Mouse (Mus musculus) gonadal fat pad, adult 2 months (tissue): ENCODE data around the gene Cdc42bpb. TPM values are rescaled to one million over a fixed set of nuclear protein-coding genes. Genes with fewer than 3 reads are reported as not detected.

Source experiments
- DNase-seq: peaks from one replicate; pipeline ENCODE4 v3.0.0-alpha.2; 2012; ENCODE audit warnings: low read depth
- polyA plus RNA-seq: library from polyadenylated mRNA; depleted of rRNA; stranded (reverse); fragments of >200 nt; gene quantifications from 2 replicates; pipeline ENCODE4 v1.2.3, GENCODE M21; 2012

Cdc42bpb gene
- polyA plus RNA-seq, 1 experiment: 170 TPM

DNA sequence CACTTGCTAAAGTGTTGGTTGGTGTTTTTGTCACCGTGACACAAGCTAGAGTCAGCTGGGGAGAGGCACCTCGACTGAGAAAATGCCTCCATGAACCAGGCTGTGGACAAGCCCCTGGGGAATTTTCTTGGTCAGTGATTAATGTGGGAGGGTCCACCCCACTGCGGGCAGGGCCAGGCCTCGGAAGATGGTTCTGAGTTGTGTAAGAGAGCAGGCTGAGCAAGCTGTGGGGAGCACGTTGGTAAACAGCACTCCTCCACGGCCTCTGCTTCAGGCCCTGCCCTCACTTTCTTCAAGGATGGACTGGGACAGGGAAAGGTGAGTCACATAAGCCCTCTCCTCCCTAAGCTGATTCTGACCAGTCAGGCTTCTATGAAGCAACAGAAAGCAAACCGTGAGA is 36.8 kb downstream of the Cdc42bpb start:
- DNase-seq: no peak

DNA sequence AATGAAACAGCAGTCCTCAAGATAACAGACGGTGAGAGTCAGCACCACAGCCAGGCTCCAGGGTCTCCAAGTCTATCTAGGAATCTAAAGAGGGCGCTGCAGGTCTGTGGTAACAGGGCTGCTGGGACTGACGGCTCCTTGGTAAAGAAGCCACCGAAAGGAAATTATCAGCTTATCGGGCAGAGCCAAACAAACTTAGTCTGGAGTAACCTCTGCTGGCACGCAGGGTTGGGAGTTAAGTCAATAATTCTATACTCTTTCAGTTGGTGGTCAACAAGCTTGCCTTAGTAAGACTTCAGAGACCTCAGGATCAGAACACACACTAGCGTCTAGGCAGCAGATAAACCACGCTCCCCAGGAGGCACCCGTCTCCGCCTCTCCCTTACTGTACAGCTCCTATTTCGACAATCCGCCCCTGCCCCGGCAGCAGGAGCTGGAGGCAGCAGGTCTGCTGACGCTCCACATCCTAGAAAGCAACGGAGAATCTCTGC is 39.6 kb downstream of the Cdc42bpb start:
- DNase-seq: no peak

DNA sequence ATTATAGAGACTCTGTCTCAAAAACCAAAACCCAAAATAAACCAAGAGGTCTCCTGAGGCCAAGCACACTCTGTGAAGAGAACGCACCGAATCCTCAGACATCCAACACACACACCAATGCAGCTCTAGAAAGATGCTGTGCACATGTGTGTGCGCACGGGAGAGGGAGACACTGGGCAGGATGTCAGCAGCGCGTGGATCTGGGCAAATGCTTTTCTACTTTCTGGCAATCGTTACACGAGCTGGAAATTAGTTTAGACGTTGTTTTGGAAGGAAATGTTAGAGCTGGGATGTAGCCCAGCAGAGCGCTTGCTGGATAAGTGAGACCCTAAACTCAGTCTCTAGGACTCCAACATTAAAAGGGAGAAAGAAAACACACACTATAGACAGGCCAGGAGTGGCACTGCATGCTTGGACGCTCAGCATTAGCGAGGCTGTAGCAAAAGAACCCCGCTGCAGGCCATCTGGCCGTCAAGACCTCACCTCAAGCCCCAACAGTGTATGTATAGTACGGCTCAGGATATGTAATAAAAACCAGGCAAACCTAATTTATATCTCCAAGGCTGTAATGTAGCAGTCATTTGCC is 44.4 kb downstream of the Cdc42bpb start:
- DNase-seq: no peak

DNA sequence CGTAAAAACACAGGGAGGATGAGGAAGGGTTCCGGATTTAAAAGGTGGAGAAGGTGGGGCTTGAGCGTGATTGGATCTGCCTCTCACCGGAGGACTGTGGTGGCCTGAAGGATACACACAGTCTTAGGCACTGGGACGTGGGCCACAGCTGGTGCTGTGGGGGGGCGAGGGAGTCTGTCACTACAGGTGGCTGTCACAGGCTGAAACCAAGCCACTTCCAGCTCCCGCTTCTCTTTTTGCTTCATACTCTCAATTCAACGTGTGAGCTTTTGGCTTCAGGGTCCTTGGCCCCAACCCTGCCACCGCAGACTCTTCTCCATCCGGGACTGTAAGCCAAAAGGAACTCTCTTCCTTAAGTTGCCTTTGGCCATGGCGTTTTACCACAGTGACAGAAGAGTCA is 45.1 kb downstream of the Cdc42bpb start:
- no peak for DNase-seq

DNA sequence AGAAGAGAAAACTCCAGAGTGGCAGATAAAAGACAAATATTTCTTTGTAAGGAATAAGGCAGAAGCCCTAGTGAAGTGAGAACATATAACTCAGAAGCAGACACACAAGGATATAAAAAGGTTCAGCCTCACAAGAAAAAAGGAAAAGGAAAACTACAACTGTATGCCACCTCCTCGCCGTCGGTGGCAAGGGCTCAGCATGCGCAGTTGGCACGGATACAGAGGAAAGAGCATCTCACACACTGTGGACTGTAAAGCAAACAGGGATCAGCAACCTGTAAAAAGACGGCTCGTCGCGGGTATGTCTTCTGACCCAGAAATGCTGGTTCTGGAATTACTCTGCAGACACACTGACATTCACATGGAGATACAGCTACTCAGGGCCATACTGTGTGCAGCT is 45.9 kb downstream of the Cdc42bpb start:
- DNase-seq: no peak

DNA sequence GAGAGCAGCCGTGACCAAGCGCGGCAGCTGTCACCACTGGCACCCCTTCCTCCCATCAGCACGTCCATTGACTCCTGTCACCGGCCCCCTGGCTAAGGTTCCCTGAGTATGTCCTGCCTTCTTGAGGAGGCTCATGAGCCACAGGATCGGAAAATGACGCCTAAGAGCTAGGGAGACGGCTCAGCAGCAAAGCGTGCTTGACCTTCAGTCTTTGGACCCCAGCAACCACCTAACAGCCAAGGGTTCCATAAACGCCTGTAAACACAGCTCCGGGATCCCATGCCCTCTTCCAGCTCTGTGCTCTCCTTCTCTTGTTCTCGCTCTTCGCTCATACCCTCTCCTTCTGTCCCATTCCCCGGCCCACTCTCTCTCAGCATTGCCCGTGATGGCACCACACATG is 48.2 kb downstream of the Cdc42bpb start:
- DNase-seq: no peak

DNA sequence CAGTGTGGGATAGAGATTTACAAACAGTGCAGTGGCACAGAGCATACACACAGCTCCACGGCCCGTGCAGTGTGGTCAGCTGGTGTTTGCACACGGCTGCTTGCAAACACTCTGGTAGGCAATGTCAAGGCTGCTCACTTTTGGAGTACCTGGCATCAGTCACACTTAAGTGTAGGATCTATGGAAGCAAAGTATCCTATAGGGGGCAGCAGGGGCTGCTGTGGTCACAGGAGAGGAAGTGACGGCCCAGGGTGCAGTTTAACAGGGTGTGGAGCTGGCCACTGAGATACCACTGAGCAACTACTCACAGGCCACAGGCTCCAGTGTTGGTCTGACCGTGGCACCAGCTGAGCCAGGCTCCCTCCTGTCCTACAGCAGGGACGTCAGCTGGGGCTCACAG is 49.2 kb downstream of the Cdc42bpb start:
- no peak for DNase-seq

DNA sequence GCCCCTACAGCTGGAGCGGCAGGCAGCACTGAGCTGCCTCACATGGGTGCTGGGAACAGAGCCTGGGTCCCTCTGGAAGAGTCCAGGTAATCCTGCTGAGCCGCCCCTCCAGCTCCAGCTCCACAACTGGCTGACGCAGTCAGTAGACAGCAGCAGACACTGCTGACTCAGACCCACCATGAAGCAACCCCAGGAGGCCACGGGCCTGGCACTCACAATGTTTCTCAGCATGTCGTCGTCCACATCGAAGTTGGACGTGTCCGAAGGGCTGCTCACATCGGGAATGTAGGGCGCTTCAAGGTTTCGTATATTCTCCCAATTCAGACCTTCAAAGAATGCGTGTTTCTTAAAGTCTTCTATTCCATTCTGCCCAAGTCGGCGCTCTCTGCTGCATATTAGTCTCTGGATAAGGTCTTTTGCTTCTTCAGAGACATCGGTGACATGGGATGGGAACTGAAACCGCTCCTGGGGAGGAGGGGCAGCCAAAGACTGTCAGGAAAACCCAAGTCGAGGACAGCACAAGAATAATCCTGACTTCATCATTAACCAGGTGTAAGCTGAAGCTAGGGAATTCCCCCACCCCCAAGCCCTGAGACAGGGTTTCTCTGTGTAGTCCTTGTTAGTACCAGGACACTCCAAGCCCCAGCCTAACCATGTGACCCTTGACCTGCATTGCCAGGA is 51.6 kb downstream of the Cdc42bpb start:
- no peak for DNase-seq

DNA sequence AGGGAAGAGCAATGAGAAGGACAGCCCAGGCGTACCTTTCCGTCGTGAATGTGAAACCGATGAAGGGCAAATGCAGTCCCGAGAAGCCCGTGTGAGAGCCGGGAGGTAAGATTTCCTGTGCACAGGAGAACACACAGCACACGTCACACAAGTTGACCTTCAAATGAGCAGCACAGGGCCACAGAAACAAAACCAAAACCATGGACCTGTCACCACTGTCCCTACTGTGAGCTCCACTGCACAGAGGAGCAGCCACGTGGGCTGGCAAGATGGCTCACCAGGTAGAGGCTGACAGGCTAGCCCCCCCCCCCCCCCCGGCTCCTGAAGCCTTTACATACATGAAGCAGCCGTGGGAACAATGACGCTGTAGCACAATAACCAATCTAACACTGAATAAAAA is 52.6 kb downstream of the Cdc42bpb start:
- no peak for DNase-seq

DNA sequence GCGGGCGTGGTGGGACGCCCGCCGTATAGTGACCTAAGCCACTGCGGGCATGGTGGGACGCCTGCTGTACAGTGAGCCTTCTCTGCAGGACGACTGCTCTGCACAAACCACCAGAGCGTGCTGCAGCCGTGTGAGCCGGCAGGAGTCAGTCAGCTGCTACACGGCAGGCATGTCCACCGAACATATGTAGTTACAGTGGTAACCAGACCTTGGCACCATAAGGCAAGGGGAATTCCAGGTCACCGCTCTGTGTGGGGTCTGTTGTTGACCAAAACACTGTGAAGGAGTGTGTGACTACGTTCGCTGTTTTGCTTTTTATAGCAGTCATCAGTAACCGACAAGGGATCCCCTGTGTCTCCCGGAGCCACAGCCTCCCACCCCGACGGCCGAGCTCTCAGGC is 53.0 kb downstream of the Cdc42bpb start:
- DNase-seq: no peak

DNA sequence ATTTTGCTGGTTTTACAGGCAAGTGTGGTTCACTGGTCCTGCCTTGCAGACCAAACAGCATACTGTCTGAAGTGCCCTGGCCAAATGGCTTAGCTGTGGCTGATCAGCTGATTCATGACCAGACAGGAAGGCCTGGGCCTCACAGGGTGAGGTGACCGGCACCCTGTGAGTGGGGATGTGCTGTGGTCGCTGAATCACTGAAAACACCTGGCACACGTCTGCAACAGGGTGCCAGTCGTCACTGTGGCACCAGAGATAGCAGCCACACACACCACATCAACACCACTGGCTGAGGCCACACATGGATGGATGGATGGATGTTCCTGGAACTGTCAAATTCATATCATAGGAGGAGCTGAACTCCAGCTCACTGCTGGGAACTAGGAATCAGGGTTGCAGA is 54.1 kb downstream of the Cdc42bpb start:
- no peak for DNase-seq

DNA sequence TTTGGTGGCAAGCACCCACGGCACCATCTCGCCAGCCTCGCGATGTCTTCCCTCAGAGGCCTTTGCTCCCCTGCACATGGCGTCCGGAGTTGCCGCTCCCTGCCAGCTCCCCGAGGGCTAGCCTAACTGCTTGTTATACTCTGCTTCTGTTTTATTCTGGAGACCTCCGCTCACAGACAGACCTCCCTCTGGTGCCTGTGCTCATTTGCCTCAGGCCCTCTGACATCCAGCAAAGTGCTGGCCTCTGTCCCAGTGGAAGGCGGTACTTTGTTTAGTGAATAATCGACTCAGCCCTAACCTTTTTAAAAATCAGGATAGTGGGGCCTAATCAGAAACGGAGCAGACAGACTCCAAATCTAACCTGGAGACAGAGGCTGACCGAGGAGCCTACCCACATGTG is 55.7 kb downstream of the Cdc42bpb start:
- no peak for DNase-seq

DNA sequence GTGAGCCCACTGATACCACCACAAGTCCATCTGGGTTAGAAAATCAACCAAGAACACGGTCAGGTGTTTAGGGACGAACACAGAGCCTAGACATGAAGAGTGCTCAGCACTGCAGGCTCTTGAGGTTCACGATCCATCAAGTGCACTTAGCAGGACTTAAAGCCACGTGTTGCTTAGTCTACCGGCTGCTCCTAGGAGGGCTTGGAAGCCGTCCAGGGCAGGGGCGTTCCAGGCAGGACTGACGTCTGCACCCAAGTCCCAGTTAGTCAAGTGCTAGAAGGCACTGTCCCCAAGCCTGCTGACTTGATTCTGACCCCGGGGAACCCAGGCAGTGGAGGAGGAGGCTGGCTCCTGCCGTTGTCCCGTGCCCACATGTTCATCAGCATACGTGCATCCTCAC is 57.0 kb downstream of the Cdc42bpb start:
- no peak for DNase-seq

DNA sequence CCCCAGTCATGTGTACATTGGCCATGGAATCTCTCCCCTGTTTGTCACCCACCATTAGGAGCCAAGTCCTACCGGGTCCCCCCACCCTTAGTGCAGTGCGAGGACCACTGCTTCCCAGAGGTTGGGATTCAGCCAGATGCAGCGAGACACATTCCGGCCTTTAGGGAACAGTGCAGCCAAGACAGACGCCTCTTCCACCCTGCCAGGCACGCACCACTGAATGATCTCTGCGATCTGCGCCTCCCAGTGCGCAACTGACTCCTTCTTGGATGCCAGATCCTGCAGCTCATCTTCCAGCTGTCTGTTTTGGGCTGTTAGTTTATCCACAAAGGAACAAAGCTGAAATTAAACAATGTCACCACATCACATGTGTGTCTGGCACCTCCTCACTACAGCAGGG is 59.8 kb downstream of the Cdc42bpb start:
- DNase-seq: no peak

DNA sequence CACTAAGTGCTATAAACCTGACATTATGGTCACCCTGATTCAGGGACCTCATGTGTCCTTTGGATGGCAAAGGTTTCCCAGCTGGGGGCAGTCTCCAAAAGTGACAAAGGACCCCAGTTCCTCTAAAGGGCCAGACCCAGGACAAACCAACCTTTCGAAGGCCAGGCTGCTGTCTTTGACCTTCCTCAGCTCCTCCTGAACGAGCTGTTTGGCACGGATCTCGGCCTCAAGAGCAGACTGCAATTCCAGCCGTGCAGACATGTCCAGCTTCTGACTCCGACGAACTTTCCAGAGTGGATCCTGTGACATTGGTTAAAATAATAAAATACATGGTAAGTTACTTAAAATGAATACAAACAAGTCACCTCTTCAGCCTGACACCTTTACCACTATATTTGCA is 63.2 kb downstream of the Cdc42bpb start:
- no peak for DNase-seq

DNA sequence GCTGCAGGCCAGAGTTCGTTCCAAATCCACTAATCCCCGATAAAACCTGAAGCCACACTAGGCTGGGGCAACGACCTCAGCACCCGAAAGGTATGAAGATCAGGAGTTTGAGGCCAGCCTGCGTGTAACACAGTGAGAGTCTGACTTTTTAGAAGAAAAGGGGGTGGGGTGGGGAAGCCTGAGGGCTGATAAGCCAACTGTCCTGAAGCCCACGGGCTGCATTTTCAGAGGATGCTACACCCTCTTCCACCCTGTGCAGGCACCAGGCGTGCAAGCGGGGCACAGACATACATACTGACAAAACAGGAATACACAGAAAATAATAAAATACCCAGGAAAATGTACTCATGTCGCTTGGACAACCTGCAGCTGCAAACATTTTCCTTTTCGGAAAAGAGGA is 65.7 kb downstream of the Cdc42bpb start:
- DNase-seq: no peak

DNA sequence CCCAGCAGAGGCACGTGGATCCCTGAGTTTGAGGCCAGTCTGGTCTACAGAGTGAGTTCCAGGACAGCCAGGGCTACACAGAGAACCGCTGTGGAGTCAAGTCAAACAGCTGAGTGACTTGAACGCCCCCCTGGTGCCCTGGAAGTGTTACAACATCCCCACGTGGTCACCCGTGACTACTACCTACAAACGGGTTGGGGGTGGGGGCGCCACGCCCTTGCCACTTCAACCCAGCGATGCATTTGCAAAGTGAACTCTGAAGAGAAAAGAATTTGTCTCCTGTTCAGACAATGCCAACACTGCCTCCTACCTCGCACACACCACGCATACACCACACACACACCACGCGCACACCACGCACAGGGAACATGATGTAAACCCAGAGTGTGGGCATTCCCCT is 67.6 kb downstream of the Cdc42bpb start:
- DNase-seq: no peak

DNA sequence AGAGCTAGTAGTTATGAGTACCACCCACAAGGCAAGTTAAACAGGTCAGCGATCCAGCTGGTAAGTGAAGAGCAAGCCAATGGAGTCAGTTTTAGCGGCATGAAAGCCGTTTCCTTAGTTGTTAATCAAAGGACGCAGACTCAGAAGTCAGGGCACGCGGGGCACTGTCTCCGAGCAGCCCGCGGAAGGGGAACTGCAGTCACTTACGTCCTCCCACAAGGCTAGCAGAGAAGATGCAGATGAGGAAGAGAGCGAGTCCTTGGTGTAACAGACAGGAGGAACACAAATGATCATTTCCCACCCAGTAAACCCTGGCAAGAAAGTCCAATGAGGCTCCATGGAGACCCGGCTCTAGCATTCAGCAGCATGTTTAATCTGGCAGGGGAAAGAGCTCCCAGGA is 68.3 kb downstream of the Cdc42bpb start:
- DNase-seq: no peak

DNA sequence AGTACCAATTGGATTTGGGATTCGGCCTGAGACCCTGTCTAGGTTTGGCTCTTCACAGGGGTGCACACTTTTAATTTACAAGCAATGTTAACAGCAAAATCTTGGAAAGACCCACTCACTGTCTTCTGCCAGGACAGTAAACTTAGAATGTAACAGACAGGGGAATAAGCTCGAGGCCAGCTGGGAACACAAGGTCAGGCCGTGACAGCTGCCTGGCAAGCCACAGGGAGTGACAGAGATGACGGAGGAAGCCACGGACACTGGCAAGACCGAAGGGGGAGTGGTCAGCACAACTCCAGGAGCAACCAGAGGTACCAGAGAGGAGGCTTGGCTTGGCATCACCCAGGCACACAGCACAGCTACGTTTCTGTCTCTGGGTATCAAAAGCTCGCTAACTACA is 70.7 kb downstream of the Cdc42bpb start:
- no peak for DNase-seq

DNA sequence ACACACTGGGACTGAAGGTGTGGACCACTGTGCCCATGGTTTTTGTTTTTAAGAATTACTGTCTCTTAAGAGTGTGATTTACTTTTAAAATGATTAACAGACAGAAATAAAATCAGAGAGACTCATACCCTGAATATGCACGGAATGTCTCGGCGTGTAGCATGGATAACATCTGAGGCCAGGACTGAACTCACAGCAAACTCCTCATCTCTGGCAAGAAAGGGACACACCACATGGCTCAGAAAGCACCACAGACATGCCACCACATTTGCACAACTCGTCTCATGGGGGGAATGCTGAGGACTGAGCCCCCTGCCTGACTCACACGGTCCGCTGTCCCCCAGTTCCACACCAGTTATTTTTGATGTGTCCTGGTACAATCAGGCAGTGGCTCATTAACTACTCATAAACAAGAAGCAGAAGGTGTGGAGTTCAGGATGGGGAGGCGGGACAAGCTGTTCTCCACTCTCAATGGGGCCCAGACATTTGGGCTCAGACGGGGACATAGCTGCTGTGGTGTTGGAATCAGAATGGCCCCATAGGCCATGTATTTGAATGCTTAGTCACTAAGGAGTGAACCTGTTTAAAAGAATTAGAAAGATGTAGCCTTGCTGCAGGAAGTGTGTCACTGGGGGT is 73.7 kb downstream of the Cdc42bpb start:
- no peak for DNase-seq

DNA sequence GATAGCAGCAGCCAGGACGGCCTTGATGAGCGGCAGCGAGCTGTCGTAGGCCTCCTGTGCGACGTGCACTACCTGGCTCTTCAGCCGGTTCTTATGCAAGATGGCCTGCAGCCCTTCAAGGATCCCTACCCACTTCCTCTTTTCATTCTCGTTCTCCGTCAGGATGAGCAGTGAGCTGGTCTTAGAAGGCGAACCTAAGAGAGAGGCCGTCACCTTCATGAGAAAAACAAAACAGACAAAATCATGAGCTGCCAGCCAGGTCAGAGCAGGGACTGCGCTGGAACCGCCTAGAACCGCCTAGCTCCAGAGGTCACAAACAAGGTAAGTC is 75.5 kb downstream of the Cdc42bpb start:
- DNase-seq: no peak

DNA sequence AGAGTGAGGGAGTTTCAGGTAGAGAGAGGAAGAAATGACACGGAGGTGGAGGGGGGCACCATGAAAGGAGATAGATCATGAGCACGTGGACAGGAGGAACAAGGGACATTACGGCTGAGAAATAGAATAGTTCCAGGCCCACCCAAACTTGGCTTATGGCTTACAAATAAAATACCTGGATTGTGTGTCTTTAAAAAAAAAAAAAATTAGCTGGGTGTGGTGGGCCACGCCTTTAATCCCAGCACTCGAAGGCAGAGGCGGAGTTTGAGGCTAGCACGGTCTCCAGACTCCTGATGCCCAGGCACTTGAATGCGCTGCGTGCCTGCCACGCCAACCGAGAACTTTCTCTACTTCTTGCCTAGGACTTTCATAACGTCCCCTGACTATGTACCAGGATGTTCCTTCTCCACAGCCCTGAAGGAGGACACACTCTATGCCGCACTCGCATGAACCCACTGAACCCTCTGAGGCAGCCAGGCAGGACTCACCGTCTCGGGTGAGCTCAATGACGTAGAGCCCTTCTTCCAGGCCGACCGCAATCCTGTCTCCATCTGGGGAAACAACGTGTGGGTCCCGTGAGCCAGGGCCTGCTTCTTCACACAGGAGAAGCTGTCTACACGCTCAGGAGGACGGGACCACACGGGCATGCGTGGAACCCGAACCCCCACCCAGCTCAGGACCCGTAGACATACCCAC is 76.0 kb downstream of the Cdc42bpb start:
- DNase-seq: no peak

DNA sequence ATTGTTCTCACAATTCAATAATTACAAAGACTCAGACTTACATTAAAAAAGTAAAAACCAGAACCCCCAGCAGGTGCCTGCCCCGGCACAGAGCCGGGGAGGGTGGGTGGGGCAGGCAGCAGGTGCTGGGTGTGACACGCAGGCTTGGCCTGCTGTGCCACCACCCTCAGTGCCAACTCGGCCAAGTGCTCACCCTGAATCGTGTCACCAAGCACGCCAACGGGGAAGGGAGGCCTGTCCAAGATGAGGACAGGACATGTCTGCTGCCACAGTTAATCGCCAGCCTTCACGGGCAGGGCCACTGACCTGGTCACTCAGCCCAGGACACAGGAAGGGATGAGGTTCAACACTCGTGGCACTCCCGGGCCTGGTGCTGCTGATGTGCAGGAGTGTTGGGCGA is 84.5 kb downstream of the Cdc42bpb start:
- DNase-seq: no peak
